Mouse (Mus musculus): ENCODE measurements at regions not wholly inside any gene's neighbourhood (a gene's known extent, or its start where the extent isn't known, plus 50 kb on each side); places are given as distances from the start of the nearest gene placed in this dataset.

GRCm38 (mm10) chr10:99676557-99677098 is 82.8 kb downstream of the Csl start:
- peak; percentile 91 for DNase-seq

GRCm38 (mm10) chr10:99678096-99678495 is 81.4 kb downstream of the Csl start:
- no peak for DNase-seq

- DNase-seq, result no peak
Observed at GRCm38 (mm10) chr10:99679813-99680212, 79.6 kb downstream of the Csl start.

GRCm38 (mm10) chr10:99681932-99682331 is 77.5 kb downstream of the Csl start:
- DNase-seq, result no peak

GRCm38 (mm10) chr10:99682350-99682749 is 77.1 kb downstream of the Csl start:
- no peak for DNase-seq

GRCm38 (mm10) chr10:99683310-99683709 is 76.1 kb downstream of the Csl start:
- no peak for DNase-seq

GRCm38 (mm10) chr10:99685911-99686310 is 73.5 kb downstream of the Csl start:
- no peak for DNase-seq

- peak; percentile 96 for DNase-seq
Observed at GRCm38 (mm10) chr10:99687011-99687410, 72.4 kb downstream of the Csl start.

GRCm38 (mm10) chr10:99697696-99698095 is 61.8 kb downstream of the Csl start:
- DNase-seq, result no peak

- DNase-seq, result no peak
Observed at GRCm38 (mm10) chr10:99699498-99699897, 60.0 kb downstream of the Csl start.

GRCm38 (mm10) chr10:99700052-99700777 is 59.2 kb downstream of the Csl start:
- no peak for DNase-seq
